Mouse (Mus musculus) liver, embryonic 14.5 days (tissue): ENCODE results near the gene Ciita.

Experiments
- CTCF ChIP-seq: IDR thresholded peaks from 2 replicates; pipeline ENCODE4 v1.5.1; 2016; ENCODE audit warnings: antibody characterized with exemption, low read depth, control low read depth
- EP300 ChIP-seq: IDR thresholded peaks from 2 replicates; pipeline ENCODE4 v1.6.1; 2016; ENCODE audit warnings: antibody characterized with exemption, low read depth

DNA sequence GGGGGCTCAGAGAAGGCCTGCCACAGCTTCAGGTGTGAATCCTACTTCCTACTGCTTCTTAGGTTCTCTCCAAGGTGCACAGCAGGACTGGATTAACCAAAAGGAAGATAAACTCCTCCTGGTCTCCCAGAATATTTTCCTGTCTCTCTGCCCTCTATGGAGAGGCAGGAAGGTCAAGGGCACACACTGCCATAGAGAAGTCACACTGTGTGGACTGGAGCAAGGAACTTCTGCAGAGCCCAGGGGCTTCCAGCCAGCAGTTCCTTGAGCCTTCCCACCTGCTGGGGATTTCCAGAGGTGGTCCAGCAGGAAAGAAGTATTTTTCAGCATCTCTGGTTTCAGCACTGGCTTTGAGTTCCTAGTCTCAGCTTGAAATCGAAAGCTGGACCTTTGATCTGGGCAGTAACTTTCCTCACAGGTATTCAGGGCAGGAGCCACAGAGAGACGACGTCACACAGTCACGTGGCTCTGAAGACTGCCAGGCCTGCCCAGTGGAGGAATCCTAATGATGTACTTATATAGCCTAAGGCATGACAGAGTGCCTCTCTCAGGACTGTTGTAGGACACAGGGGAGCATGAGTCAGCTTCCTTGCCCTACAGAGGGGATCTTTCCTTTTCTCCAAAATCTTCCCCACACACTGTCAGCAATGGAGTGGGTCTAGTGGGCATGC lies 14.7 kb upstream of the Ciita start:
- no peak for TF ChIP-seq CTCF
- TF ChIP-seq EP300, result no peak
